Mouse (Mus musculus): ENCODE results near the gene Rrp9.
"Not testable (repeated sequence)": the region's sequence is repeated elsewhere in the genome, so short reads cannot be mapped to it uniquely, and the experiment has no call there.

Rrp9 gene

DNA sequence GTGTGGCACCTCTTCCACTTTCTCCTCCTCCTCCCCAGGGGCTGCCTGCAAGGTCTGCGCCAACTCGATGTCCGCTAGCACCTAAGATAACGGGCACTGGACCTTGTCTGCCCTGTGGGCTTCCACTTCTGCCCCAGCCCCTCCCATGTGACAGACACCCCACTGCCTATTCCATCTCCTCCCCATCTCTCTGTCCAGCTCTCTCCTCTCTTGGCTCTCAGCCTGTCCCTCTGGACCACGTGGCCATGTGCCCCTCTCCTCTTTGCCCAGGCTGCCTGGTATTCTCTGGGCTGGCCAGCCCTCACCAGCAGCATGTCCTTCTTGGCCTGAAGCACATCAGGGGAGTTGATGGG is 2.0 kb upstream of the Rrp9 start:
- no peak for DNase-seq (ENCODE audit: low spot score in 2 of 2)

DNA sequence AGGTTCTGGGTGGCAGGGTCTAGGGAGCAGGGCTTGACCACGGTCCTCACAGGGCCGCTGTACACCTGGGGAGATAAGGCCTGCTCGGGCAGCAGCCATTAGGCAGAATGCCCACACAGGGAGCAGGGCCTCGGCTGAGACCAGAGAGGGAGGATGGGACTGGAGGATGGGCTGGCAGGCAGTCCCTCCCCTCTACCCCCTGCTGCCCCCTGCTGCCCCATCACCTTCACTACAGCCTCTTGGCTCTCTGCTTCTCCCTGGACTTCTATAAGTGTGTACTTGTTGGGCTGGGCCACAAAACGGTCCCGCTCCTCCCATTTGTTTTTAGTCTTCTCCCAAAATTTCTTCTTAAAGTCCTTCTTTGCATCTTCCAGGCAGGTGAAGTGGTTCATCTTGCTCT is 1.3 kb upstream of the Rrp9 start:
- DNase-seq (ENCODE audit: low spot score in 2 of 2), result no peak

DNA sequence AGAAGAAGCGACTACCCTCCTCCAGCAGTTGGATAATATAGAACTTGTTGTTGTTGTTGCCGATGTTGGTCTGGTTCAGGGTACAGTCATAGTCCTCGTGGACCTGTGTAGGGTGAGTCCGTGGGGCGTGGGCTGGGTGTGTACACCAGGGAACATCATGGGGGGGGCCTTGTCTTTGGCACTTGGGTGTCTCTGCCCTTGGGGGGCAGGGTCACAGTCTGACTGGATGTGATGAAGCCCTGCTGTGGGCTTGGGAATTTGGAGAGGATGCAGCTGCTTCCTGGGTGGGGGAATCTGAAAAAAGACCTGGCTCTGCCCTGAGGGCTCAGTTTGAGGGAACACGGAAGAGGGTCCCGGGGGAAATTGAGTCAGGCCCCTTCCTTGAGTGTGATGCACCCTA is 717 bp upstream of the Rrp9 start:
- DNase-seq (ENCODE audit: low spot score in 2 of 2), result no peak

DNA sequence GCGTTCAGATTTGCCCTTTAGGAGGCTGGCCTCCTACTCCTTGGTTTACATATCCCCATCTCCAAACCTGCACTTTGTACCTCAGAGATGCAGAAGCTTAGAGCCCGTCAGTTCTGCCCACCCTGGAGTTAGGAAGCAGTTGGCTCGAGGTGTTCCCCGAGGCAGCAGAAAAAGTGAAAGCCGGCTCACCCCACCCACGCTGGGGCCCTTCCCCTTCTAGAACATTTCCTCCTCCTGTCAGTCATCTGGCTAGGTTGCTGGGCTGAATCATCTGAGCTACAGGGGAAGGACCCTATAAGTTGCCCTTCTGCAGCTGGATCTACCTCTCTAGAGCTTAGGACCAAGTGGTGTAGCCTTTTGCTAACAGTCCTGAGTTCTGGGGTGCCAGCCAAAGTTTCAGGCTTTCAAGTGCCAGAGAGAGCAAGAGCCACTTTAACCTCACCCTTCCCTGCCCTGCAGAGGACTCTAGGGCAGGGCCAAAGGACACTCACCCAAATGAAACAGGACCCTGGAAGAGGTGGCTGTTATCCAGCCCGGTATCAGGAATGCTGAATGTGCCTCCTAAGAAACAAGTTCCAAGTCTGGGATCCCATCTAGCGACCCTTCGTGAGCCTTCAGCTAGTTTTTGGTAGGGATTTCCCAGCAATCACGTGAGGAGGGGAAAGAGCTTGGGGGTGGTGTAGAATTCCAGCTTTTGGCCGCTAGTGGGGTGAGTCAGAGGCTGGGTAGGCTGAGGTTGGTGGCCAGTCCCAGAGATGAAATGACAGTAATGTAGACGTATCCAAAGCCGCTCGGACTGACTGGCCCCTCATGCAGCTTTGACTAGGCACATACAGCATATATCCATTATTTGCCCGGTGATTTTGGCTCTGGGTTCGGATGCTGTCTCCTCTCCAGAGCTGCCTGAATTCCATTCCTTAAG is 500 bp downstream of the Rrp9 start:
- DNase-seq (ENCODE audit: low spot score in 2 of 2), result no peak

DNA sequence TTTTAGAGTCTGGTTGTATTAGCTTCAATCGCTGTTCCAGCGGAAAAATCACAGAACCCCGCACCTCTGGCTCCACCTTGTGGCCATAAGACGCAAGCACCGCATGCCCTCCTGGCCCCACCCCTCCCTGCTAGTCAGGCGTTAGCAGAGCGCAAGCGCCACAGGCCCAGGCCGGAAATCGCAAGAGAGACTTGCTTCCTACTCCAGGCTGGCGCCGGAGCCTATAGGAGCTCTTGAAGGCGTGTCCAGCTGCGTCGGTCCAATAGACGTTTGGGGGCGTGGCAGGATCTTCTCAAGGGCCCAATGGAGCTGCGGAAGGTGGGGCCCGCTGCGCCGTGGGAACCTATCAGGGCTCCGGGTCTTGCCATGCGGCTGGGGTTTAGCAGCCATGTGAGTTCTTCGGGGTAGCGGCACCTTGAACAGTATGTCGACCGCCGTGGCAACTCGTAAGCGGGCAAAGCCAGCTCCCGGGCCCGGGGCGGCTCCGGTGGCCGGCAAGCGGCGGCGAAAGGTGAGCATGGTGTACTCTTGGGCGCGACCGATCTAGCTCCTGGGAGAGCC is 1.2 kb downstream of the Rrp9 start, which contains the start of gene Parp3:
Gene Parp3, minus strand, starts transcription at position 26 of the 561 bp plus-strand sequence.
- peak; percentile 99 for DNase-seq (ENCODE audit: low spot score in 2 of 2)

DNA sequence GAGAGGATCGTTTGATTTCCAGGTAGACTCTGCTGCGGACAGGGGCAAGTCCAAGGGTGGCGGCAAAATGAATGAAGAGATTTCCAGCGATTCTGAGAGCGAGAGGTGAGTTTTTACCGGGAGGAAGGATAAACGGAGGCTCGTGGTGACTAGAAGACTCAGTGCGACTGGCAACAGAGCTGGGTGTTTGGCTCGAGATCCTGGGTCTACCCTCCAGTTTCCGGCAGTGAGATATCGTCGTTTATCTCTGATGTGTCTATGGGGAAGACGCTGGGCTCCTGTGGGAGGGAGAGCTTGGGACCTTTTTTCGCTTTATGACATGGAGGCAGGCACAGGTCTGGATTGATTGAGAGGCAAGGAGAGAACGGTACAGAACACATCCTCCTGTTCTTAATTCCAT is 1.9 kb downstream of the Rrp9 start:
- no peak for DNase-seq (ENCODE audit: low spot score in 2 of 2)

DNA sequence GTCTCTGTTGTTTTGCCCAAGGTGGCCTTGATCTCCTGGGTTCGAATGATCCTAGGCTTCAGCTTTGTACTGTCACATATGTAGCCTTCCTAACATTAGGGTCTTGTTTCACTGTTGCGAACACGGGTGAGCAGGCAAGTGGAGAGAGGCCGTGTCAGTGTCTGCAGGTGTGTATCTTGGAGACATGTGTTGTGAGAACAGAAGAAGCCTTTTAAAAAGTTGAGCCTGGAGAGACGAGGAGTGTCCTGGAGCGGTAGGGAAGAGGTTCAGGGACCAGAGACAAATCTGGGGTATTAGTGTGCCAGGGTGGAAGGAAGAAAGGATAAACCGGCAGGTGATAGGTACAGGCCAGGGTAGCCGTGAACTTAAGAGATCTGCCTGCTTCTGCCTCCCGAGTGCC is 2.3 kb downstream of the Rrp9 start:
- no peak for DNase-seq (ENCODE audit: low spot score in 2 of 2)

DNA sequence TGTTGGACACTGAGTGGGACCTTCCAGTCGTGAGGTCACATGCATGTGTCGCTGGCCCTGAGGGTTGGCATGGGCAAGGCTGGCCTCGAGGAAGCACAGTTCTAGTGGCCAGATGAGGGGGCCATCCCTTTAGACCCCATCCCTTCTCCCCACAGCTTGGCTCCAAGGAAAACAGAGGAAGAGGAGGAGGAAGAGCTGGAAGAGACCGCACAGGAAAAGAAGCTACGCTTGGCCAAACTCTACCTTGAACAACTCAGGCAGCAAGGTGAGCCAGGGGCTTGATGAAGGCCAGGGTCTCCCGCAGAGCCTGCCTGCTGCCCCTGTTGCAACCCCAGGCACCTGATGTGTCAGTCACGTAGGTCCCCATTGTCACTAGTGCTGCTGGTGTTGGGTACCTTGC is 4.8 kb downstream of the Rrp9 start:
- DNase-seq (ENCODE audit: low spot score in 2 of 2), result no peak

DNA sequence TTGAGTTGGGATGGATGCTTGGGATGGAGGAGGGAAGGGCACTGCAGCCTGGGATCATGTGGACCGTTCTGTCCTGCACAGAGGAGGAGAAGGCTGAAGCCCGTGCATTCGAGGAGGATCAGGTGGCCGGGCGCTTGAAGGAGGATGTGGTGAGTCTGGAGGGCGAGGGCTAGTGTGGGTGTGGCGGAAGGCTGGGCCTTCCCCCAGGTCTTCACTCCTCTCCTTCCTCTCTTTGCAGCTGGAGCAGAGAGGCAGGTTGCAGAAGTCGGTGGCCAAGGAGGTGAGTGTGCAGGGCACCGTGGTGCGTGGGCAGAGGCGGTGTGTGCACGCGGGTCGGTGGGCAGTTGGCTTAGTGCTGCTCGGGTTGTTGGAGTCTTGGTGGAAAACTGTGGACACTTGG is 5.3 kb downstream of the Rrp9 start:
- DNase-seq (ENCODE audit: low spot score in 2 of 2), result no peak

DNA sequence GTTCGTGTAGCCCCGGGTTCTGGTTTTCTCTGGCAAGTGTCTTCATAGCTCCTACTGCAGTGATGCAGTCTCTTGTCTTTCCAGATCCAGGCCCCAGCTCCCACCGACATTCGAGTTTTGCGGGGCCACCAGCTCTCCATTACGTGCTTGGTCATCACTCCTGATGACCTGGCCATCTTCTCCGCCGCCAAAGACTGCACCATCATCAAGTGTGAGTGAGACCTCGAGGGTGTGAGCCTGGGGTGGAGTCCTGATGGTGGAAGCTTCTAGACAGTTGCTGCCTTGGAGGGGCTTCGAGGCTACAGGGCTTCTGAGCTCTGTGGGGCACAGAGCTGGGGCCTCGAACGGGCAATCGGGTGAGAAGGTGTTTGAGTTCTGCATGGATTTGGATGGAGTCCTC is 5.9 kb downstream of the Rrp9 start:
- no peak for DNase-seq (ENCODE audit: low spot score in 2 of 2)

DNA sequence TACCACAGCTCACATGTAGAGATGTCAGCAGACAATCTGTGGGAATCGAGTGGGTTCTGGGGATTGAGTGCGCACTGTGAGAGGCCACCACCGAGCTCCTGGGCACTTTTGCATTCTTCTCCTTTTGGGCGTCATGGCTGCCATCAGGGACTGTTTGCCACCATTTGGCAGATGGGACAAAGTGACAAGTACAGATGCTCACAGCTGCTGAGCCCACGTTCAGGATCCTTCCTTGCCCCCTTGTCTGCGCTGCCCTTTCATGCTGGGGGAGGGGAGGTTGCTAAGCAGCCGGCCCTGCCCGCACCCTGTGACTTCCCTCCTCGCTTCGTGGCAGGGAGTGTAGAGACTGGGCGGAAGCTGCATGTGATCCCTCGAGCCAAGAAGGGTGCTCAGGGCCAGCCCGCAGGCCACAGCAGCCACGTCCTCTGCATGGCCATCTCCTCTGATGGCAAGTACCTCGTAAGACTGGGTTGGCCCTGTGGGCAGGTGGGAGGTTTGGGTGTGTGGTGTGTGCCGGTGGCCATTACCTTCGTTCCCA is 6.9 kb downstream of the Rrp9 start:
- no peak for DNase-seq (ENCODE audit: low spot score in 2 of 2)

DNA sequence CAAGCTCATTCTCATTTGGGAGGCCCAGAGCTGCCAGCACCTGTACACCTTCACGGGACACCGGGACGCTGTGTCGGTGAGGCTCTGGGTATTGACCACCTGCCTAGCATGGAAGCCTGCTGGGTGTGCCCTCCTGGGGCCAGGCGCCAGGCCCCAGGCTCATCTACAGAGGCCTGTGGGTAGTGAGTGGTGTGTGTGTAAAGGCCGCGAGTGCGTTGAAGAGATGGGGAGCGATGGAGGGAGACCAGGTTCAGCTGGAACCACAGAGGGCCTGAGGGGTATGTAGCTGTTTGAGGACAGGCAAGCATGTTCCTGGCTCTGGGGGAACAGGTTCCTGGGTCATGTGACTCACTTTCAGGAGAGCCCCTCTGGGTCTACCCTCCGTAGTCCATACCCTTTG is 7.4 kb downstream of the Rrp9 start:
- DNase-seq (ENCODE audit: low spot score in 2 of 2), result no peak

DNA sequence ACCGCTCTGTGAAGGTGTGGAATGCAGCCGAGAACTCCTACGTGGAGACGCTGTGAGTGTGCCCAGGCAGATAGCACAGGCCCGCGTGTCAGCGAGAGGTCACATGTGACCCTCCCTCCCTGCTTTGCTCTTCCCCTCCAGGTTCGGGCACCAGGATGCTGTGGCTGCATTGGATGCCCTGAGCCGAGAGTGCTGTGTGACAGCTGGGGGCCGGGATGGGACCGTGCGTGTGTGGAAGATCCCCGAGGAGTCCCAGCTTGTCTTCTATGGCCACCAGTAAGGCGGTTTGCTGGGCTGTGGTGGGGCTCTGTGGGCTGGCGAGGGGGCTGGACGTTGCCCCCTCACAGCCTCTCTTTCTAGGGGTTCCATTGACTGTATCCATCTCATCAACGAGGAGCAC is 7.8 kb downstream of the Rrp9 start:
- DNase-seq (ENCODE audit: low spot score in 2 of 2), result no peak

DNA sequence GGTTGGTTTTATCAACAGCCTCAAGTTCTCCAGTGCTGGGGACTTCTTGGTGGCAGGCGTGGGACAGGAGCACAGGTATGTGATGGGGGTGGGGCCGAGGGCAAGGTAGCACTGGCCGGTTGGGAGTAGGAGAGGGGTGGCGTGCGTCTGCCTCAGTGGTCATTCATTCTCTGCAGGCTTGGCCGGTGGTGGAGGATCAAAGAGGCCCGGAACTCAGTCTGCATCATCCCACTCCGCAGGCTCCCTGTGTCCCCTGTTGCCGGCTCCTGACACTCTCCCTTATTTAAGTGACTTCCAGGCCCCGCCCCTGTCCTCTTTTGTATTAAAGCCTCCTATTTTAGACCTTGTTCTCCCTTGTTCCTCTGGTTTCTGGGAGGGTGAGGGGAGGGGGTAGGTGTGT is 9.3 kb downstream of the Rrp9 start:
- DNase-seq (ENCODE audit: low spot score in 2 of 2), result no peak

DNA sequence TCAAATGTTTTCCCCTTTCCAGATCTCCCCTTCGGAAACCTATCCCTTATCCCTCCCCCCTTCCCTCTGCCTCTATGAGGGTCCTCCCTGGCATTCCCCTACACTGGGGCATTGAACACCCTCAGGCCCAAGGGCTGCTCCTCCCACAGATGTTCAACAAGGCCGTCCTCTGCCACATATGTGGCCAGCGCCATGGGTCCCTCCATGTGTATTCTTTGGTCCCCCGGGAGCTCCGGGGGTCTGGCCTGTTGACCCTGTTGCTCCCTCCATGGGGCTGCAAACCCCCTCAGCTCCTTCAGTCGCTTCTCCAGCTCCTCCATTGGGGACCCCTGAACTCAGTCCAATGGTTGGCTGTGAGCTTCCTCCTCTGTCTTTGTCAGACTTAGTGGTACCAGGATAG is 11.8 kb downstream of the Rrp9 start:
- not testable (repeated sequence) for DNase-seq (ENCODE audit: low spot score in 2 of 2)

DNA sequence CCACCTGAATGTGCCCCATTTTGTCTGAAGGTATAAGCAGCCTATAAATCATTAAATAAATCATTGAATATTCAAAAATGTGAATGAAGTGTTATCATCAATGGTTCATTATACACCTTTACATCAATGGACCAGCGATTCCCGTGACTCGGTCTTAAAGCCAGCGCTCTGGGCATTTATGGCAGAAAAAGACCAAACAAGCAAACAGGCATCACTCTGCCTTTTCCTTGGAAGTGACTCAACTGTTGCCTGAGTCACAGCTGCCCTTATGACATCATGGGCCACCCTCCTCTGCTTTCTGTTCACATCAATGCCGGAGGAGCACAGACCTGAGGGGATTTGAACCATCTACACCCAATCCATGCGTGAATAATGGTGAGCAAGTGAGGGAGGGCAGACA is 23.9 kb downstream of the Rrp9 start, which contains the start of gene Iqcf1:
Gene Iqcf1, plus strand, starts transcription at position 301 of the 400 bp plus-strand sequence.
- no peak for DNase-seq (ENCODE audit: low spot score in 2 of 2)

DNA sequence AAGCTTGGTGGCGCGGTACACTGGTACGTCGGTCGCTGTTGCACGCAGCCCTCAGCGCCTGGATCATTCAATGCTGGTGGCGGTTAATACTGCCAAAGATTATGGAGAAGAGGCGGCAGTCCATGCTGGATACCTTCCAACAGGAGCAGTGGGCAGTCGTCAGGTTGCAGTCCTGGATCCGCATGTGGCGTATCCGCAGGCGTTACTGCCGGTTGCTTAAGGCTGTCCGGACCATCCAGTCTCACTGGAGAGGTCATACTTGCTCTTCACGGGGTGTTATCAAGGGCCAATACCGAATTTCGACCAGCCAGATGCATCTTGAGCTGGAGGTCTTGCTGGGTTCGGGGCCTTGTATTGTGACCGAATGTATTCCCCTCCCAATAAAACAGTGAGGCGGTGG is 26.1 kb downstream of the Rrp9 start:
- no peak for DNase-seq (ENCODE audit: low spot score in 2 of 2)

DNA sequence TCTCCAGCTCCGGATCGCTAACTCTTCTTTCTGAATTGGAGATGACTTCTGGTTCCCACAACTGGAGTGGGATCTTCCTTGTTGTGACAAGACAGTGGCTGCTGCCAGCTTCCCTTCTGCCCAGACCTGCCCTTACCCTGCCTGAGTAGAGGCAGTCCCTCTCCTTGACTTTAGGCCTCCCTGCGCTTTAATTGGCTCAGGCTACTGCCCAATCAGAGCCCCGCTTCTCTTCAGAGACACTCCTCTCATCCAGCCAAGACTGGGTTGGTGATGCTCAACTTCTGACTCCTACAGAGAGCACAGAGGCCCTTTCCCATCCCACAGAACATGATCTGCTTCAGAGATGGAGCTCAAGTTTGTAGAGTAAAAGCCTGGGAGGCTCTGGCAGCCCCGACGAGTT is 28.5 kb downstream of the Rrp9 start:
- no peak for DNase-seq (ENCODE audit: low spot score in 2 of 2)

DNA sequence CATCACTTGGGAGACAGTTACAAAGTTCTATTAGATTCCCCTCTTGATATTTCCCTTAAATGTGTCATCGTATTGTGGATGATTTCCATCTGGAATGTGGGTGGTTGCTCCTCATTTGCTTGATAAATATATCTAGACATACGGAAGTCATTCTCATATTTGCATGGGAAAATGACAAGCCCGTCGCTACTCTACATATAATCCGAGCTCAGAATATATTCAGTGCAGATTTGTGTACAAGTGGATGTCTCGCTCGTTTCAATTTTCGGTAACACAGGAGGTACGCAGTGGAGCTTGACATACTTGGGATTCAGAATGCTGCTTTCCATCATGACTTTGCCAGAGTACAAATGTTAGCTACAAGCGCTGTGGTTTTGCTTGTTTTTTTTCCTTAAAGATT is 33.6 kb downstream of the Rrp9 start:
- DNase-seq (ENCODE audit: low spot score in 2 of 2), result peak in 1 of 2 experiments; percentile 19

DNA sequence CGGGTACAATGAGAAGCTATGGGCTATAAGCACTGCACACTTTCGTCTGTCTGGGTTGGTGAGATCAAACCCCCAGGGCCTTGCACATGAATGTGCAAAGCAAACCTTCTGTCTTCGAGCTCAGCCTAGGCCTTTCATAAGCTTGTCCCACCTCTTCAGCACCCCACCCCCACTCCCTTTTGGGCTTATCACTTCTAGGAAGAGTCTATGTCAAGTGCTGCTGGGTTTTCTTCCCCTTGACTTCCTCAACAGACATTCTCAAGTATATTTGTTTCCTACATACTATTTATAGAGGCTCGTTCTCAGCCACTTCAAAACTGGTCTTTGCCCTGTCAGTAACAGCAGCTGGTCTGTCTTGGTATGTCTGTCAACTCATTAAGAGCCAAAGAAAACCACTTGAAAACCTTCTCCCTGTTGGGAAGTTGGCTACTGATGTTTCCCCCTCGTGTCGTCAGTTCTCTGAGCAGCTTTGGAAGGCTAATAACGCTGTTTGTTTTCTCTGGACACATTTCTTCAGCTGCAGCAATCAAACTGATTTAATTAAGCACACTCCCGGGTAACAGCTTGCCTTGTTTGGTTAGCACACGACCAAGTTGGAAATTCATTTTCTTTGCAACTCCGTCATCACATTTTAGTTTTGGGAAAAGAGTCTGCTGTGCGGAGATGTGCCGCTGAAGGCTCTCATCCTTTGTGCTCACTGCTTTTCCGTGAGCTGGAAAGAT is 37.1 kb downstream of the Rrp9 start:
- peak; percentile 10 to 15 for DNase-seq (ENCODE audit: low spot score in 2 of 2)

DNA sequence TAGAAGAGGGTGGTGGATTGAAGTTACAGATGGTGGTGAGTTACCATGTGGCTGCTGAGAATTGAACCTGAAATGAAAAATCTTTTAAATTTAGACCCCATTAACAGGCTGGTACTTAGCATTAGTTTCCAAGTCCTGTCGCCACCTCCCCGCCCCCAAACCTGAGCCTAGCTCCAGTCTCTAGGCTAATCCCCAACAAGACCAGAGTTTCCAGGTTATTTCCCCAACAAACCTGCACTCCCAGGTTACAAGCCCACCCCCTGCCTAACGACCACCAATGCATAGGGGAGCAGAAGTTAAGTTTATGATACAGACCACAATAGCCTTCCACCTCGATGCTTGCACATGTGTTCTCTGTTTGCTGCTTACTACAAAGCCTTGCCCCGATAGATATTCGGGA is 37.8 kb downstream of the Rrp9 start:
- no peak for DNase-seq (ENCODE audit: low spot score in 2 of 2)

DNA sequence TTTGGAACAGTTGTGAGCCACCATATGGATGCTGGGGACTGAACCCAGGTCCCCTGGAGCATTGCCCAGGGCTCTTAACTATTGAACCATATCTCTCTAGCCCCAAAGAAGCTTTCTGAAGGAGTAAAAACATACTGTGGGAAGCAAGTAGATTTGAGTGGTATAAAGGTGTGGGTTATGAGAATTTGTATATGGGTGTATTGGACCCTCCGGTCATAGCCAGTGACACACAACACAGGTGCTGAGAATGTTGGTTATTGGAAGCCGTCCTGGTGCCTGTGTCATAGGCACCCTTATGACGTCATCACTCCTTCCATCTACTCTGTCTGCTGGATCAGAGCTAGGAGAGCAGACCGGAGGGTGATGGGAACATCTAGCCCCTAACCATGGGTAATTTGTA is 38.5 kb downstream of the Rrp9 start, which contains the start of gene Iqcf5:
Gene Iqcf5, plus strand, starts transcription at position 301 of the 400 bp plus-strand sequence.
- no peak for DNase-seq (ENCODE audit: low spot score in 2 of 2)

Measured in right cerebral cortex, adult 2 months (tissue).